Mouse (Mus musculus): ENCODE measurements around the gene Fdxacb1.

Fdxacb1 gene

DNA sequence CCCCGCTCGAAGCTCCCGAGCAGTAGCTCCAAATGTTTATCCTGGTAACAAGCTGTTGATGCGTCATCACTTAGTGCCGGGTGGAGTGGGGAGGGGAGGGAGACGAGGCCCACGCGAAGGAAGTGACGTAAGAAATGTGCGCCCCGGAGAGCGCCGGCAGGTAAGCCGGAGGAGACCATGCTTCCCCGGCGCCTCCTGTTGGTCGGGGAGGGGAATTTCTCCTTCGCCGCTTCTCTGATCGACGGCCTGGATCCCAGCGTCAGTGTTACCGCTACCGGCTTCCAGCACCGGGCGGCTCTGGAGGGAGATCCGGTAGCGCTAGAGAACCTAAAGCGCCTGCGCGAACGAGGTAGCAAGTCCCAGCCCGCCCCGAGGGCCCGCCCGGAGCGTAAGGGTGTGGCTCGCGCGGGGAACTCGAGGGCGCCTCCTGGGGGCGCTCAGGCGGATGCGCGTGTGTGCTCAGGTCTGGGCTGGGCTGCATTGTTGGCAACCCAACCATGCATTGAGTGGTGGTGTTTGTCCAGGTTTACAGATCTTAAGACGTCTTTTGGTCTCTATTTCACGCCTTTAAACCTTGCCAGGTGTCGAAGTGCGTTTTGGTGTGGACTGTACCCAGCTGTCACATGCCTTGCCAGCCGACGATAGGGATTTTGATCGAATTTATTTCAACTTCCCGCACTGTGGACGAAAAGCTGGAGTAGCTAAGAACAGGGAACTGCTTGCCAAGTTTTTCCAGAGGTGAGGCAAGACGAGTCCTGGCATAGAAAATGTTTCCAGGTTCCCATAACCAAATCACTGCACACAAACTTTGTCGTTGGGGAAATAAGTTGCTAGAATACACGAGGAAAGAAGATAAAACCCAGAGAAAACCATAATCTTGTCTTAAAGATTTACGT, at the start of gene Fdxacb1:
TSS of gene Fdxacb1 (plus strand) at position 130 of the 896 bp plus-strand sequence.
- ChIA-PET POLR2A (interaction anchor here in 3 of 4 experiments (0.6 to 3.9 kb wide), 41 partner anchors 8 to 240 kb away, joined by 3 to 26 read pairs (median 5); partner anchors contain the start of genes Dixdc1 (in 3 of the 3), Hspb2 (in 3 of the 3), 2310030G06Rik (in 2 of the 3) and Cryab (in 2 of the 3)), CTCF (interaction anchor here (0.6 to 3.3 kb wide), 32 partner anchors 9 to 305 kb away, joined by 3 to 24 read pairs (median 4); partner anchors contain the start of genes 2310030G06Rik (in 3 of the 4), Dixdc1 (in 3 of the 4), Cryab (in 2 of the 4) and Hspb2 (in 2 of the 4))

DNA sequence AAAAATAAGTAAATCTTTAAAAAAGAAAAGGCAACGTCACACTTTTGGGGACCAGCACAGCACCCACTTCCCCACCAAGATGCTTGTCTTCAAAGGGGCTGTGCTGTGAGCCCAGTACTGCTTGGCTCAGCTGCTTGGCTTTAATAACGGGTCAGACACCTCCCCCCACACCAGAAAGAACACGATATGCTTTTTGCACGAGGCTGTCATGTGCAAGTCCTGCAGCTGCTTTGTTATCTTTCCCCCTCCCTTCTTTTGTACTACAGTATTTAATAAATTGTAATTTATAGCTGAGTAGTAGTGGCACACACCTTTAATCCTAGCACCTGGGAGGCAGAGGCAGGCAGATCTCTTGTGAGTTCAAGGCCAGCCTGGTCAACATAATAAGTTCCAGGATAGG, 49.2 kb upstream of the Fdxacb1 start:
- ChIA-PET CTCF (no interaction called here), POLR2A (interaction anchor here in 3 of 4 experiments (0.7 to 2.2 kb wide), 7 partner anchors 8 to 21 kb away, joined by 3 to 15 read pairs (median 3); partner anchors contain the start of gene Dixdc1 (in 2 of the 3))

DNA sequence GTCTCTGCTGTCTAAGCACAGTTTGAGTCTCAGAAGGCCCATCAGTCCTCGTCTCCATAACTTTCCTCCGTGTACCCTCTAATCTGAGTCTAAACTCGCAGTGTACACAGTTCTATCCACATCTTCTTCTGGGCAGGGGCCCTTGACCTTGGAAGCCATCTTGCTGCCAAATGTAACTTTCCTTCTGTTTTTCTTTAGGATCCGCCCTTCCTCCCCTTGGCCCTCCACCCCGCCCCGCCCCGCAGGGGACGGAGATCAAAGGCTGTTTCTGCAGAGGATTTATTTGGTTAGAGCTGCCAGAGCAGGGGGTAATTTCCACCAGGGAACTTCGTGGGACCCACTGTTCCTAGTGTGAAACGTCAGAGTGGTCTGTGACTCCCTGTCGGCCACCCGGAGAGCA, 47.0 kb upstream of the Fdxacb1 start:
- POLR2A ChIA-PET = interaction anchor here in 2 of 4 experiments (1.1 to 2.0 kb wide), 5 partner anchors 9 to 47 kb away, joined by 3 to 8 read pairs (median 4); partner anchors contain the start of gene Fdxacb1 (in 1 of the 2)
- CTCF ChIA-PET = interaction anchor here in 2 of 4 experiments (0.7 to 1.6 kb wide), 2 partner anchors 40 to 47 kb away, joined by 3 to 4 read pairs; partner anchors contain the start of gene Fdxacb1 (in 1 of the 2)

DNA sequence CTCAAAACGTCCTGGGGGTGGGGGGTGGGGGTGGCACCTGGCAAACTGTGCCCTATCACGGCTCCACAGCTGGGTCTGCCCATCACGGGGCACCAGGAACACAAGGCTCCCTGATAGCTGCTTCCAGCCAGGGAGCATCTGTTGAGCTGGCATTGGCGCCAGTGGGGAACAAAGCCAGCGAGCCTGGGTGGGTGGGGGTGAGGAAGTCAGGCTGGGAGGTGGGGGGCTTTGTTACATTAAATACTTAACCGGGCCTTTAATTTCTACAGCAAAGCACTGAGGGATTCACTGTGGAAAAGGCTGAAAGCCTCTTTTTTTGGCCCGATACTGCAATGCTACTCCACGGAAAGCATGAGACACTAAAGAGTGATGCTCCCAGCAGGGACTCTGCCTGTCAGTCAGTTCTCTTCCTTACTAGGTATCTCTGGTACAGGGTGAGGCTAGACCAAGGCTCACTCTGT, 45.6 kb upstream of the Fdxacb1 start:
- ChIA-PET CTCF (interaction anchor here in 2 of 4 experiments (0.6 to 1.2 kb wide), 6 partner anchors 7 to 47 kb away, joined by 3 read pairs; partner anchors contain the start of genes Dixdc1 (in 1 of the 2) and Fdxacb1 (in 1 of the 2)), POLR2A (interaction anchor here in 2 of 4 experiments (0.6 to 2.0 kb wide), 4 partner anchors 21 to 113 kb away, joined by 3 to 7 read pairs (median 4); no protein-coding TSS in a partner anchor)

DNA sequence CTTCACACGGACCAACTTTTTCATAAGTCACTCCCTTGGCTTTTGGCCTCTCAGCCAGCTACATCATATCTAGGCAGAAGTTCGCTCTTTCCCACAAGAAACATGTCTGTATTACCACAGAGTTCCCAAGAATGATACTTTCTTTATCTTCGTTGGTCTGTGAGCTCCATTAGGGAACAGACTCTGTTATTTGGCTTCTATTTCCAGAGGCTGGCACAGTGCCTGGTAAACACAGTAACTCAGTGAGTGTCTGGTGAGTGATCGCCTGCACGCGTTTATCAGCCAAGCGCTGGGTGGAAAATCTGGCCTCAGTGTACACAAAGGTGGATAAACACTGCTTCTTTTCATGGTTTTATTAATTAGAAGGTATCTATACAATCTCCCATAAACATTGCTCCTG, 44.6 kb upstream of the Fdxacb1 start:
- CTCF ChIA-PET = no interaction called here
- POLR2A ChIA-PET = interaction anchor here in 1 of 4 experiments (0.7 to 1.2 kb wide), 3 partner anchors 10 to 29 kb away, joined by 3 read pairs; no protein-coding TSS in a partner anchor

DNA sequence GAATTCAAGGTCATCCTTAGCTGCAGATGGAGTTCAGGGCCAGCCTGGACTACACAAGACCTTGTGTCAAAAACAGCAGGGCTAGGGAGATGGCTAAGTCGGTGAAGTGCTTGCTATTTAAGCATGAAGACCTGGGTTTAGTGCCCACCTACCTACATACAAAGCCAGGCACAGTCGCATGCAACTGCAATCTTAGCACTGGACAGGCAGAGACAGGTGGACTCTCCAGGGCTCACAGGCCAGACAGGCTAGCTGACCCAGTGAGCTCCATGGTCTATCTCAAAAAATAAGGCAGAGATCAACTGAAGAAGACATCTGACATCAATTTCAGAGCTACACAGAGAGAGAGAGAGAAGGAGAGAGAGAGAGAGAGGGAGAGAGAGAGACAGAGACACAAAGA, 43.9 kb upstream of the Fdxacb1 start:
- POLR2A ChIA-PET = interaction anchor here in 1 of 4 experiments (0.9 to 1.2 kb wide), 3 partner anchors 9 to 26 kb away, joined by 3 read pairs; no protein-coding TSS in a partner anchor
- CTCF ChIA-PET = interaction anchor here in 1 of 4 experiments (0.6 kb wide), 1 partner anchor 13 kb away, joined by 3 read pairs; no protein-coding TSS in a partner anchor

DNA sequence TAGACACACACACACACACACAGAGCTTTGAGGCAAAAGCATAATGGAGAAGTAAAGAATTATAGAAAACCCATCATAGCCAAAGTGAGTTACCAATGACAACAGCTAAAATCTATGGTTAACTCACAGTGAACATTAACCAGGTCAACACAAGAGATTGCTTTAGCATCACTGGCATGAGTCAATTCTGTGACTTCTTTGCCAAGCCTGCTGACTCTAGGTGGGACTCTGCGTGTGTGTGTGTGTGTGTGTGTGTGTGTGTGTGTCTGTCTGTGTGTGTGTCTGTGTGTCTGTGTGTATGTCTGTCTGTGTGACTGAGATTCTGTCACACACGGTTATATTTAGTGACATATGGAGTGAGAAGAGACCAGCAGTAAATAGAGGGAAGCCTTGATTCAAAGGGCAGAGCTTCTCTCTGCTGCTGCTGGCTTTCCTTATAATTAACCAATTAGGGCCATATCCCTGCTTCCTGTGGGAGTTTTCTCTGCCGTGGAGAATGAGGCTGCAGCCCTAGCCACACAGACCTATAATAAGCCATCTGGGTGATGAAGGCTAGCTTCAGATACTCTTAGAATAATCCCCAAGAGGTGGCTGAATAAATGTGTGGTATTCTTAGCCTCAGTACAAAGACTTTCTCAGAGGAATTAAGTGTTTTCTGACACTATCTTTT, 43.2 kb upstream of the Fdxacb1 start:
- ChIA-PET POLR2A (interaction anchor here in 2 of 4 experiments (0.5 to 0.9 kb wide), 2 partner anchors 27 to 28 kb away, joined by 3 read pairs; no protein-coding TSS in a partner anchor), CTCF (interaction anchor here in 1 of 4 experiments (0.6 kb wide), 1 partner anchor 12 kb away, joined by 3 read pairs; no protein-coding TSS in a partner anchor)

DNA sequence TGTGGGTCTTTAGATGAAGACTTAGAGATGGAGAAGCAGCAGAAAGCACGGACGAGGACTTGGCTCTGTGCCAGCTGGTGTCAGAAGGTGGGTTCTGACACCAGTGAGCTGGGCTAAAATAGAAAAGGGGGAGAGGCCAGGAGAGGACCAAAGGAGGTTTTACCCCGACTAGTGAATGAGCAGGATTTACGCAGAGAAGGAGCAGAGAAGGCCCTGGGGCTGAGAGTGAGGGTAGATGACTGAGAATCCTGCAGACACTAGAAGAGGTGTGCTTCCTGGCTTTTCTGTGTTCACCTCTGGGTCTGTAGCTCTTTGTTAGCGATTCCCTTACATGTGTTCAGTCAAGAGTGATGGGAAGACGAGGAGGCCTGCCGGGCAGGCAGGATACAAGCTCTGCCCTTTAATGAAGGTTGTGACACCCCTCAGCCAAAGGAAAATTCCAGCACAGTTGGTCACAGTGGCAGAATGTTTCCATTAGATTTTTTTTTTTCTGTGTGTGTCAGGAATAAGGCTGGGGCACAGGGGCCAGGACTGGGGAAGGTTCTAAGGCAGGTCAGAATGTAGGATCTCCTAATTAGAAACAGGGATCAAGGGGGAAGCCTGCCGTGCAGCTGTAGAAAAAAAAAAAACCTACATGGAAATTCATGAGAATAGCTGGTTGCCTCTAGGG, 42.0 kb upstream of the Fdxacb1 start:
- ChIA-PET CTCF (interaction anchor here in 1 of 4 experiments (0.6 kb wide), 1 partner anchor 74 kb away, joined by 4 read pairs; no protein-coding TSS in a partner anchor), POLR2A (interaction anchor here in 3 of 4 experiments (0.6 to 5.9 kb wide), 10 partner anchors 8 to 42 kb away, joined by 3 to 23 read pairs (median 8); partner anchors contain the start of genes 2310030G06Rik (in 3 of the 3), Dixdc1 (in 2 of the 3) and Fdxacb1 (in 2 of the 3))

DNA sequence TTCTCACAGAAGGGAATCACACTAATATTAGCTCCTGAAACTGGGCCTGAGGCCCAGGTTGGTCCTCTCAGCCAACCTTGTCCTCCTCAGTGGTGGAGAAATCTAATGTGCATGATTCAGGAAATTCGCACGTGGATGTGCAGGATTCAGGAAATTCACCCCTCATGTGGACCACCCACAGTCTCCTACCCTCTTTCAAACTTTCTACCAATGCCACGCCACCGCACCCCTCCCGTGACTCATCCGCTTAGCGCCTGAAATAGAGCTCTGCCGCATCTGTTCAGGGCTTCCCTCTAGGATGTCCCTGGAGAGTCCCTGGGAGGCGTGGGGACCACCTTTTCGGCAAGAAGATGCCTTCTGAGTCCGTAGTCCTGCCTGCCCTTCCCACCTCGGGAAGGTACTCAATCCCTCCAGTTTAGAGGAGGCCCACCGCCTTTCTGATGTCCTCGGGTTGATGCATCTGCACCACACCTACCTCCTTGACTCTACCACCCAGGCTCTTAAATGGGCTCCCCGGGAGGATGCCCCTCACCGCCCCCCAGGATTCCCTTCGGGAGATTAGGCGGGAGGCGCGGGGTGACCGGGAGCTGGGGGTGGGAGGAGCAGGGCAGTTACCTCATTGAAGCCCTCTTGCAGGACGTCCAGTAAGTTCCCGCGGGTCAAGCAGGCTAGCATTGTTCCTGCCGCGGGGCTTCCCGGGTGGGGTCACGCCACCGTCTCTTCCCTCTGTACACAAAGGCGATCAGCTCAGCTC, 40.7 kb upstream of the Fdxacb1 start:
- ChIA-PET CTCF (interaction anchor here in 2 of 4 experiments (0.5 to 1.0 kb wide), 5 partner anchors 18 to 280 kb away, joined by 3 read pairs; partner anchors contain the start of genes Fdxacb1 (in 1 of the 2), Sdhd (in 1 of the 2) and Timm8b (in 1 of the 2)), POLR2A (interaction anchor here in 3 of 4 experiments (0.6 to 5.9 kb wide), 26 partner anchors 8 to 272 kb away, joined by 3 to 23 read pairs (median 4); partner anchors contain the start of genes 2310030G06Rik (in 2 of the 3), Dixdc1 (in 2 of the 3), Fdxacb1 (in 2 of the 3) and Cryab (in 1 of the 3))

DNA sequence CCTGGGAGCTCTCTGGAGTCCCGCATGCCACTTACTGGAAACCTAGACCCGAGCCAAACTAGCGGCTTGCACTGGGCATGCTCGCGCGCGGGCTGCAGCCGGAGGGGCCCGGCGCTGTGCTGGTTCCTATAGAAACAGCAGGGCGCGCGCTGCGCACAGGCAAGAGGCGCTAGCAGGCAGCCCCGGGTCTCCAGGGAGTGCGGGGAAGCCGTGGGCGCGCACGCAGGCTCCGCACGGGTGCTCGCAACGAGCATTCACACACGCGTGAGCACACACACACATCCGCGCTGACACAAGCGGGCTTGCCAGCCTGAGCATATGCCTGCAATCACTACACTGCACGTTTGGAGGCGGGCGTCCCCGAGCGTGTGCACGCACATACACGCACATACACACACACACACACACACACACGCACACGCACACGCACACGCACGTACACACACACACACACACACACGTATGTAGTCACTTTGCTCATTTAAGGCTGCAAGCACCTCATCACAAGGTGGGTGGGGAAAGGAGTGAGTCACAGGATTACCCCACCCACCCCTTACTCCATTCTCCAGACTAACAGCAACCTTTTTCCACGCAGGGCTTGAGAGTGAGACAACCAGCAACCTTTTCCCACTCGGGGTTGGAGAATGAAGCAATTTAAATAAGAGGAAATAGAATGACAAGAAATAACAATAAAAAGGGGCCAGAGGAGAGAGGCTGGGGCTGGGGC, 39.9 kb upstream of the Fdxacb1 start:
- ChIA-PET POLR2A (interaction anchor here in 3 of 4 experiments (0.7 to 5.9 kb wide), 22 partner anchors 9 to 46 kb away, joined by 3 to 23 read pairs (median 4); partner anchors contain the start of genes Dixdc1 (in 3 of the 3), 2310030G06Rik (in 2 of the 3) and Fdxacb1 (in 1 of the 3)), CTCF (interaction anchor here in 2 of 4 experiments (0.6 to 0.9 kb wide), 3 partner anchors 19 to 1194 kb away, joined by 3 read pairs; partner anchors contain the start of gene Fdxacb1 (in 1 of the 2))

DNA sequence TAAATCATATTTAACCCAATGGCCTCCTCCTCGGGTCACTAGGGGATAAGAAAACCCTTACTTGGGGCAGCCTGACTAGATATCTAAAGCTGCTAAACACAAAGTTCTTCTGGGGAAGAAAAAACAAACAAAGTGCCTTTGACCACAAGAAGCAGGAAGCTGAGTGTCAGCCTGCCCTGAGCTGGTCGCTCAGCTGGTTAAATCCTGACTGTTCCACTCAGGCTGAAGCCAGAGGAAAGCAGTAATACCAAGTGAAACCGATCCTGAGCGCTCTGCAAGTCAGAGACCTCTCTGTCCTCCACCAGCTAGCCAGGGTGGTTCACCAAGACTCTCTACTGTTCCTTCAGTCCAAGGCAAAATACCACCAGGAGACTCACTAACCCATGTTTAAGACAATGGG, 38.4 kb upstream of the Fdxacb1 start:
- CTCF ChIA-PET = interaction anchor here in 2 of 4 experiments (0.6 to 1.8 kb wide), 3 partner anchors 7 to 11 kb away, joined by 3 to 5 read pairs (median 3); partner anchors contain the start of gene Dixdc1 (in 1 of the 2)
- POLR2A ChIA-PET = interaction anchor here in 3 of 4 experiments (0.7 to 5.9 kb wide), 9 partner anchors 9 to 550 kb away, joined by 3 to 23 read pairs (median 6); partner anchors contain the start of genes Dixdc1 (in 2 of the 3), 2310030G06Rik (in 1 of the 3) and Fdxacb1 (in 1 of the 3)

DNA sequence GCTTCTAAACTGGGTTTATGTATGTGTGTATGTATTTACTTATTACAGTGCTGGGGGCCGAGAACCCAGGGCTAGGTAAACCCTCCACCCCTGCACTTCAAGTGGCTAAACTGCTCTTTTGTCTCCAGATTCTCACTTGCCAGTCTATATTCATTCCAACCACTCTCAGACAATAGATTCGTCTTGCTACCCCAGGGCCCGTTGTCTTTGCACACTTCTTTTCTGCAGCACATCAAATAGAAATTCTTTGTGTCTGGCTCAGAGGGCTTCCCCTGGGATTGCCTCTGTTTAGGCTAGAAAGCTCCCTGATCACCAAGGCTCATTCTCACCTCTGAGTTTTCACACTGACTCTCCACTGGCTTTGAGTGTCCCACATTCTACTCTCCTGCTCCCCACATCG, 35.5 kb upstream of the Fdxacb1 start:
- POLR2A ChIA-PET = interaction anchor here in 1 of 4 experiments (1.1 to 2.3 kb wide), 3 partner anchors 9 to 35 kb away, joined by 3 to 7 read pairs (median 4); partner anchors contain the start of gene Fdxacb1
- CTCF ChIA-PET = interaction anchor here in 1 of 4 experiments (1.1 kb wide), 1 partner anchor 21 kb away, joined by 3 read pairs; no protein-coding TSS in a partner anchor

DNA sequence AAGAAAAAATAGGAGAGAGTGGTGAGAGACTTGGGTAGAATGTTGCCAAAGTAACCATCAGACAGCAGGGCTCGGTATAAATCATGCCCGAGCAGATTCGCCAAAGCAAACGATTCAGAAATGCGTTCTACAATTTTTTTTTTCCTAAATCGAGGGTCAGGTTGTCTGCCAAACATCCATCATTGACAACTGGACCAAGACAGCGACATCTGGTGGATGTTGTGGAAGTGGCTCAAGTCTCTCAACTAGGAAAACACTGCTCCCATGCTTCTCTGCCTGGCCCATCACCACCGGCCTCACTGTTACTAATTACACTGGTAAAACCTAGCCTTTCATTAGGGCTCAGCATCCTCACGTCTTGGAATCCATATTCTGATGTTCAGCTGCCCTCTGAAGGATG, 33.0 kb upstream of the Fdxacb1 start:
- ChIA-PET CTCF (no interaction called here), POLR2A (interaction anchor here in 2 of 4 experiments (0.6 kb wide), 3 partner anchors 56 to 368 kb away, joined by 3 to 5 read pairs (median 4); no protein-coding TSS in a partner anchor)

DNA sequence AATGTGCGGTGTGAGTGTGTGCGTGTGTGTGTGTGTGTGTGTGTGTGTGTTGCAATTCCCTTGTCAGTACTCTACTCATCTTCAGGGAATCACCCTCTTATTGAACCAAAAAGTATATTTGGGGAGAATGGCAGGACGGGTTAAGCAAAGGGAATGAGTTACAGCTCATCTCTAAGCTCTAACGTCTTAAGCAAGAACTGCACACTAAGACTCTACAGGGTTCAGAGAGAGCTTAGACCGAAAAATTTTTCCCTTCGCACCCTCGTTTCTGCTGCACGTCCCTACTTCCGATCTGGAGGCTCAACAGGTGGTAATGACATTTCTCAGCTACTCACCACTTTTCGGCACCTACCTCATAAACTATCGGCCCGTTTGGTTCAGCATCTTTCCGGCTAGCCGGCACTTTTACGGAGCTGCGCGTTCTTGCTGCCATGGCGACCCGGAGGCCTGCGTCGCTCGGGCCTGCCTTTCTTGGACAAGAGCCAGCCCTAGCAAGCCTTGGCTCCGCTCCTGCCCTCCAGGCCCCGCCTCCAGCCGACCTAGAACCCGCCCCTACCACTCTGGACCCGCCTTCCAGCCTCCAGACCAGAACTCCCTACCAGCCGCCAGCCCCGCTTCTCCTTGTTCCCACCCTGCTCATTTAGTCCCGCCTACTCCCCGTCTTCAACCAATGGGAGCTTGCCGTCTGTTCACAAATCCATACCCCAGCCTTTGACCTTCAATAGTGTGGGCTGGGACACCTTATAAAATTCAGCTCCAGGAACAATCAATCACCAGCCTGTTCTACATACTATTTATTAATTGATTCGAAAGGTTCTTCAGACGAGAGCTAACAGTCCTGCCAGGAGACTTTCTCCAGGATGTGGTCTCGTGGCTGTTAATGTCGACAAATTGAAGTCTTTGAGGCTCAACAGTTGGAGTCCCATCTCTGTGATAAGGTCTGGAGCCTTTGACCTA, 28.8 kb upstream of the Fdxacb1 start, which contains the start of gene Dixdc1:
TSS of gene Dixdc1 (minus strand) at position 604 of the 957 bp plus-strand sequence.
- ChIA-PET POLR2A (interaction anchor here in 3 of 4 experiments (0.6 to 2.0 kb wide), 29 partner anchors 10 to 242 kb away, joined by 3 to 25 read pairs (median 4); partner anchors contain the start of genes Fdxacb1 (in 3 of the 3), Cryab (in 1 of the 3), Hspb2 (in 1 of the 3) and Nkapd1 (in 1 of the 3)), CTCF (interaction anchor here (0.8 to 1.9 kb wide), 14 partner anchors 9 to 71 kb away, joined by 3 to 24 read pairs (median 4); partner anchors contain the start of genes Fdxacb1 (in 3 of the 4) and Hspb2 (in 1 of the 4))
